Mouse (Mus musculus): ENCODE results near the gene Chgb. TPM values are rescaled to one million over a fixed set of nuclear protein-coding genes. Genes with fewer than 3 reads are reported as not detected.

The Chgb gene
- 0.02 and 0.19 TPM in 2 replicates for polyA plus RNA-seq (2012; rRNA removed)

DNA sequence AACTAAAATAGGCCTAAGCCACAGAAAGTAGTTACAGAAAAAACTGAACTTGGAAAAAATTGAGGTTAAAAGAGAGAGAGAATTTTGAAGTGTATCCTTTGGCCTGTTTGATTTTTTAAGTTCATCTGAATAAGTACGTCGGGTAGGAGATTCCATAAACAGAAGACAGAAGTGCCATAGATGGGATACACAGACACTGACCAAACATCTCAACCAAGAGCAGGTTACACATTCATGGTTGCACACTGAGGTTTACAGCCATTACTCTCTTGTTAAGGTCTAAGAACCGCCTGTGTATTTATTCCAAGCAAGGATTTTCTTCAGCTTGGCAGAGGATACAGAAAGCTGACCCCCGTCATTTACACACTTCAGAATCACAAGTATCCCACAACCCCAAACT, at the start of gene Chgb:
Gene Chgb (plus strand): TSS at position 301 of the 400 bp plus-strand sequence.

DNA sequence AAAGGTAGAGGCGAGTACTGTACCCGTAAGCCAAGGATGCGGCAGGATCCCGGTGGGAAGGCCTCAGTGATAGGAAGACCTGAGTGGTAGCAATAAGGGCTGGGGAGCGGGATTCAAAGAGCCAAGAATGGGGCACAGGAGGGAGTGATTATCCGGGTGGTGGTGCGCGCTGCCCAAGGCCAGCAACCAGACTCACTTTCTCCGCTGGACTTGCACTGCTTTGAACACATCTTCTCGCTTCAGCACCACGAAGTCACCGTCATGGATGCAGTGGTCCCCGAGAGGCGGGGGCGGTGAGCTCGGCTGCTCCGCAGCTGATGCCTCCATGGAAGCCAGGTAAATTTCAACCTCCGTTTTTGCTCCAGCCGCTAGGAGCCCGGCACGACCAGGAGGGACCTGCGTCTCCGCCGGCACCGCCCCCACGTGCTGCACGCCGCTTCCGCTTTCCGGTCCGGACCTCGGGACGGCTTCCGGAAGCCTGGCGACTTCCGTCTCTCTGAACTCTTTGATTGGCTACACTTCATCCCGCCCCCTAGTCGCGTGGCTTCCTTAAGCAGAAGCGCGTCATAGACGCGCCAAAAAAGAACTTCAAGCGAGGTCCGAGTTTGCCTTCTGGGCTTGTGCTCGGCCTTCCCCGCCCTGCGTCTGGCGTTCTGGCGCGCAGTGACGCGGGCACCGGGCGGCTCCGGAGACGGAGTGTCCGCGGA, 34.7 kb downstream of the Chgb start, which contains the start of the genes Trmt6 and Mcm8:
Gene Trmt6 (minus strand): TSS at position 448 of the 707 bp plus-strand sequence.
Gene Mcm8 (plus strand): TSS at position 534 of the 707 bp plus-strand sequence.

Other genes with a start within 250 kb of the Chgb start
- gene Gpcpd1, start 193.5 kb upstream of the Chgb start, polyA plus RNA-seq (2012; rRNA removed), result 29.5 and 35.7 TPM in 2 replicates
- 6.0 and 6.2 TPM in 2 replicates for gene Shld1, start 94.3 kb upstream of the Chgb start, polyA plus RNA-seq (2012; rRNA removed)
- gene Trmt6, start 34.8 kb downstream of the Chgb start, polyA plus RNA-seq (2012; rRNA removed), result 8.7 and 10.4 TPM in 2 replicates
- gene Mcm8, start 34.9 kb downstream of the Chgb start, polyA plus RNA-seq (2012; rRNA removed), result 5.1 and 5.3 TPM in 2 replicates
- 10.6 and 11.4 TPM in 2 replicates for gene Crls1, start 65.4 kb downstream of the Chgb start, polyA plus RNA-seq (2012; rRNA removed)
- gene Lrrn4, start 99.6 kb downstream of the Chgb start, polyA plus RNA-seq (2012; rRNA removed), result 0.39 and 0.41 TPM in 2 replicates
- gene Fermt1, start 164.6 kb downstream of the Chgb start, polyA plus RNA-seq (2012; rRNA removed), result 0.01 TPM in 1 of 2 replicates, not detected in the other

Data from liver, embryonic 14 days (tissue).